Mouse (Mus musculus) ES-E14 (cell line): ENCODE measurements around the gene Uba52. TPM values are rescaled to one million over a fixed set of nuclear protein-coding genes. Genes with fewer than 3 reads are reported as not detected.

Experiments
- DNase-seq: peaks from one replicate; pipeline ENCODE4 v3.0.0-alpha.2; 2013; ENCODE audit warnings: low read depth, low spot score
- H3K27ac ChIP-seq: 2 replicates; pipeline ENCODE4 v1.5.1; 2012; ENCODE audit warnings: low read depth, mild to moderate bottlenecking, low read length, moderate library complexity, mixed read lengths; ENCODE audit not compliant: poor library complexity, insufficient read depth, severe bottlenecking
- H3K36me3 ChIP-seq: 2 replicates; pipeline ENCODE4 v1.6.1; 2012; ENCODE audit warnings: mild to moderate bottlenecking, low read length, moderate library complexity, mixed read lengths; ENCODE audit not compliant: control insufficient read depth, poor library complexity, insufficient read depth, severe bottlenecking
- H3K4me1 ChIP-seq, 2 experiments: fragments of 150-350 bp in 1 of 2; sonication (generic) in 1 of 2; 2 replicates each; pipeline ENCODE4 v1.6.1; 2012; ENCODE audit warnings: low read length in 2 of 2, mild to moderate bottlenecking in 1 of 2, mixed read lengths in 1 of 2; ENCODE audit not compliant: control insufficient read depth in 2 of 2, insufficient read depth in 2 of 2, poor library complexity in 1 of 2
- H3K4me3 ChIP-seq, 2 experiments: fragments of 150-350 bp in 1 of 2; sonication (generic) in 1 of 2; 2 replicates each; pipeline ENCODE4 v1.5.1; 2012; ENCODE audit warnings: low read length in 2 of 2, low read depth in 1 of 2, mild to moderate bottlenecking in 1 of 2, mixed read lengths in 1 of 2; ENCODE audit not compliant: insufficient read depth in 1 of 2, poor library complexity in 1 of 2, severe bottlenecking in 1 of 2
- H3K9ac ChIP-seq: 2 replicates; pipeline ENCODE4 v1.6.1; 2012; ENCODE audit warnings: low read depth, mild to moderate bottlenecking, low read length, mixed read lengths; ENCODE audit not compliant: poor library complexity, insufficient read depth, severe bottlenecking
- H3K9me3 ChIP-seq: fragments of 150-350 bp; sonication (generic); 2 replicates; pipeline ENCODE4 v1.6.1; 2012; ENCODE audit warnings: low read depth, mild to moderate bottlenecking, low read length; ENCODE audit not compliant: control insufficient read depth, insufficient read depth
- CHD2 ChIP-seq: IDR thresholded peaks from 2 replicates; pipeline ENCODE4 v1.6.1; 2014; ENCODE audit warnings: mild to moderate bottlenecking, low read depth, low read length, inconsistent platforms
- HCFC1 ChIP-seq: IDR thresholded peaks from 2 replicates; pipeline ENCODE4 v1.6.1; 2012; ENCODE audit warnings: low read length, inconsistent platforms, borderline replicate concordance; ENCODE audit not compliant: insufficient read depth
- MAFK ChIP-seq: IDR thresholded peaks from 2 replicates; pipeline ENCODE4 v1.6.1; 2014; ENCODE audit warnings: mild to moderate bottlenecking, low read depth, low read length, inconsistent platforms; ENCODE audit not compliant: insufficient read depth
- ZC3H11A ChIP-seq: IDR thresholded peaks from 2 replicates; pipeline ENCODE4 v1.6.1; 2012; ENCODE audit warnings: low read depth, mild to moderate bottlenecking, inconsistent platforms, low read length, borderline replicate concordance
- ZNF384 ChIP-seq: IDR thresholded peaks from 2 replicates; pipeline ENCODE4 v1.6.1; 2012; ENCODE audit warnings: low read depth, low read length, inconsistent platforms
- in situ Hi-C, 2 experiments: fragments of 600-800 bp; cut with MboI; formaldehyde crosslinking; loops; one replicate each; pipeline ENCODE4 v1.15.1; 2025; ENCODE audit warnings: low sequenced_read_pairs in 2 of 2, inconsistent platforms in 1 of 2; ENCODE audit not compliant: unreplicated experiment in 2 of 2
- total RNA-seq: library from RNA; depleted of rRNA; stranded (reverse); fragments of 300-350 nt; gene quantifications from 2 replicates; pipeline ENCODE4 v1.2.3, GENCODE M21; 2012

Gene Uba52
- total RNA-seq, 1 experiment: 3,214 TPM

- in situ Hi-C loops: no loop called here
- Histone ChIP-seq H3K36me3 (no peaks in the 10 kb centered on the region), H3K9ac (no peak overlapping the region), H3K27ac (no peak overlapping the region), H3K4me3 (peak overlapping the region in 1 of 2 experiments; percentile 32; a peak in 1 of 4 replicates), H3K4me1 (peaks cover 3 to 22% of the 10 kb centered on the region in 2 experiments; a peak in 2 of 4 replicates), H3K9me3 (no peaks in the 10 kb centered on the region)
- no peak for DNase-seq
- no peak for TF ChIP-seq CHD2
- no peak for TF ChIP-seq ZC3H11A
These were observed 15.4 kb downstream of the Uba52 start for GRCm38 (mm10) chr8:70495001-70495770.

- TF ChIP-seq CHD2: no peak
- no peak for TF ChIP-seq MAFK
- no peak for TF ChIP-seq HCFC1
- TF ChIP-seq ZNF384: no peak
- TF ChIP-seq ZC3H11A: no peak
- H3K9me3 ChIP-seq: no peaks in the 10 kb centered on the region
- H3K9ac ChIP-seq: no peak overlapping the region
- peak overlapping the region in 1 of 2 experiments; percentile 69; a peak in 2 of 4 replicates for H3K4me3 ChIP-seq
- H3K36me3 ChIP-seq: no peaks in the 10 kb centered on the region
- peaks cover 3 to 25% of the 10 kb centered on the region in 2 experiments; a peak in 2 of 4 replicates for H3K4me1 ChIP-seq
- no peak for DNase-seq
- H3K27ac ChIP-seq: no peak overlapping the region
- in situ Hi-C loops: no loop called here
These were observed 16.1 kb downstream of the Uba52 start for GRCm38 (mm10) chr8:70494416-70494945.

- H3K27ac ChIP-seq: no peak overlapping the region
- no peak for TF ChIP-seq ZC3H11A
- no peak for TF ChIP-seq ZNF384
- no peak for TF ChIP-seq CHD2
- no peak for TF ChIP-seq HCFC1
- no peak for TF ChIP-seq MAFK
These were observed 16.7 kb downstream of the Uba52 start for GRCm38 (mm10) chr8:70493692-70494415.

GRCm38 (mm10) chr8:70492664-70493640 lies 17.6 kb downstream of the Uba52 start, which contains the start of gene Crlf1:
Gene Crlf1 (plus strand): TSS chr8:70493158.
- H3K27ac ChIP-seq: no peak within 1 kb of the TSS
- H3K4me1 ChIP-seq: peaks cover 5 to 30% of the 10 kb centered on the region in 2 experiments; a peak in 2 of 4 replicates
- no peak for DNase-seq
- peak within 1 kb of the TSS; percentile 26; the same call in 1 of the 2 replicates for H3K9ac ChIP-seq
- no peaks in the 10 kb centered on the region for H3K36me3 ChIP-seq
- peak within 1 kb of the TSS; percentile 43 to 69 for H3K4me3 ChIP-seq
- H3K9me3 ChIP-seq: no peaks in the 10 kb centered on the region
- TF ChIP-seq ZC3H11A (no peak), ZNF384 (no peak), HCFC1 (no peak)
- in situ Hi-C loops: no loop called here

More at GRCm38 (mm10) chr8:70493692-70494415, 16.7 kb downstream of the Uba52 start:
- H3K4me1 ChIP-seq: peaks cover 3 to 28% of the 10 kb centered on the region in 2 experiments; a peak in 2 of 4 replicates
- DNase-seq: no peak
- in situ Hi-C loops: no loop called here
- H3K9ac ChIP-seq: no peak overlapping the region
- peak overlapping the region; percentile 38 to 69; a peak in 2 of 4 replicates for H3K4me3 ChIP-seq
- no peaks in the 10 kb centered on the region for H3K9me3 ChIP-seq
- no peaks in the 10 kb centered on the region for H3K36me3 ChIP-seq
